Mouse (Mus musculus) right cerebral cortex, adult 2 months (tissue): ENCODE measurements around the gene Camk2d.

Source experiments
- DNase-seq, 2 experiments: peaks; one replicate each; pipeline ENCODE4 v3.0.0; 2021 to 2022; ENCODE audit warnings: low spot score in 2 of 2

The Camk2d gene

DNA sequence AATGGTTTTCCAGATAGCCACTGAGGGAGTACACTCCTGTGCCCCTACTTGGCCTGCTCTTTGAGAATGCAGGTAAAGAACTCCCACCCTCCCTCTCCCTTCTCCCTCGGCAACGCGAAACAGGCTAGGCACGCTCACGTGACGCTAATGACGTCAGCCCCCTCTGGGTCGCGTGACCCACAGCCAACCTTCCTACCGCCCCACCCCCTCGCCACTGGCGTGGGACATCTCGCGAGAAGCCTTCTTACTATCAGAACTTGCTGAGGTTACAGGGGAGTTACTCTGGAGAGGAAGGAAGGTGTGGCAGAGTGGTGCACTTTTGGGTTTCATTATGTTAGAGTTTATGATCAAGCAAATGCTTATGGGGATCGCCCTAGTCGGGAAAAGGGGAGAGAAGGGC is at the start of gene Camk2d:
Camk2d (plus strand) TSS at position 217 of the 400 bp plus-strand sequence.
- DNase-seq: peak; percentile 92 to 97

- DNase-seq: no peak
These were observed 48.2 kb upstream of the Camk2d start for GRCm38 (mm10) chr3:126547941-126548340.

DNA sequence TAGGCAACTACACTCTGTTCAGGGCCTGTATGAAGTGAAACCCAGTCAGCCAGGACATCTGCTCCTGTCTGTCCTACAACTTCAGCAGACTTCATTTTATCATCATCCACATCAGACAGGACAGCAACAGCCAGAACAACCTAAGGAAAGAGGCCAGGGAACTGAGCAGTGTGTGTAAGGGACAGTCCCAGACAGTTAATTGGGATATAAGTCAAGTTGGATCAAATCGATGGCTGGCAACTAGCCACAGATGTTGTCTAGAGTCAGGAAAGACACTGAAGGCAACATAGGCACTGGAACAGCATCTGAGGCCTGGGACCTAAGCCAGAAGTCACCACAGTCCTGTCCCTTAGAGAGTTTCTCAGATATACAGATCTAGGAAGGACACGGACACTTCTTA is 32.5 kb upstream of the Camk2d start:
- DNase-seq: no peak

DNA sequence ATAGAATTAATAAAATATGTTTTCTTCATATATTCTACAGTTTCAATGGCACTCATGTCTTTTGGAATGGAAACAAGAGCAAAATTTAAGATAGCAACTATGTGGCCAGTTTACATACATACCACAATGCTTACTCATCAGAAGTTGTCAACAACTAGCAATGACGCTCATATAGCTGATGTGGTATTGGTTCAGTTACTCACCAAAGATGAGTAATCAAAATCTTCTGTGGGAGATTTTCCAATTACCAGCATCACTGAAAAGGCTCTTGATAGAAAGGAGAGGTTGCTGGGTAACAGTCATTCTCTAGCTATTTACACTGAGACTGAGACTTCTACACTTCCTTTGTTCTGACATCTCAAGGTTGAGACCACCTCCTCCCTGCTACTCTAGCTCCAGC is 25.5 kb upstream of the Camk2d start:
- no peak for DNase-seq

DNA sequence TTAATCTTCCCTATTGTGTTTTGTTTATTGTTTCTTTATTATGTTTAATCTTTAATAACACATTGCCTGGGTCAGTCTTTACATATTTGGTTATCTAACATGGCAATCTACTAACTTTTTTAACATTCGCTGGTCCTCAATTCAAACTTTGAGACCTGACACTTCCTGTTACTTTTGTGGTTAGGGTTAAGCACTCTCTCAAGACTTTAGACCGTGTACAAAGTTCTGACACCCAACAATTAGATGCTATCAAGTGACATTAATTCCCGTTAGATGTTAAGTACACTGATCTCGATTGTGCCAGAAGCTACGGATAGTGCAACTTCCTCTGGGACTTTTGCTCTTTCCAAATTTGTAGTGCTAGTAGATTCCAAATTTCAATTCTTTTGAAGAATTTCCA is 23.2 kb upstream of the Camk2d start:
- no peak for DNase-seq

GRCm38 (mm10) chr3:126575927-126576326 is 20.2 kb upstream of the Camk2d start:
- DNase-seq: no peak

GRCm38 (mm10) chr3:126586134-126586533 is 10.0 kb upstream of the Camk2d start:
- DNase-seq: no peak

DNA sequence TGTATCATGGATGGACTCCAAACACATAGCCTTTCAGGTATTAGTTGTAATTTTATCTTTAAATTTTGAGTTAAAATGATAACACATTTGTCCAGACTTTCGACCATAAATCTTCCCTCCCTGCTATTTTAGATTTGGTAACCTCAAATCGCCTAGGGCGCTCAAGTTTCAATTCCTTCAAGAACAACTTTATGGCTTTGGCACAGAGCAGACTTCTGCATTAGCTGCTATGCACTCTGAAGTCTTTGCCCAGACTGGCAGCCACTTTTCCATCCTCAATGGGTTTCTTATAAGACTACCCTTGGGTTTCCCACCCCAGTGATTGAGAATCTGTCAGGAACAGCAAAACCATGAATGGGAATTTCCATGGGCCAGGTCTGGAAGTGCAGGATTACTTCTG is 8.6 kb upstream of the Camk2d start:
- DNase-seq: no peak

- DNase-seq: no peak
These were observed 6.5 kb upstream of the Camk2d start for GRCm38 (mm10) chr3:126589556-126589955.

- DNase-seq: no peak
These were observed 646 bp upstream of the Camk2d start for GRCm38 (mm10) chr3:126595456-126595855.

GRCm38 (mm10) chr3:126596491-126597160 is 524 bp downstream of the Camk2d start:
- peak; percentile 75 to 76 for DNase-seq

GRCm38 (mm10) chr3:126597161-126597595 is 1.1 kb downstream of the Camk2d start:
- peak; percentile 58 to 71 for DNase-seq

- peak; percentile 42 to 46 for DNase-seq
These were observed 1.7 kb downstream of the Camk2d start for GRCm38 (mm10) chr3:126597596-126598328.

DNA sequence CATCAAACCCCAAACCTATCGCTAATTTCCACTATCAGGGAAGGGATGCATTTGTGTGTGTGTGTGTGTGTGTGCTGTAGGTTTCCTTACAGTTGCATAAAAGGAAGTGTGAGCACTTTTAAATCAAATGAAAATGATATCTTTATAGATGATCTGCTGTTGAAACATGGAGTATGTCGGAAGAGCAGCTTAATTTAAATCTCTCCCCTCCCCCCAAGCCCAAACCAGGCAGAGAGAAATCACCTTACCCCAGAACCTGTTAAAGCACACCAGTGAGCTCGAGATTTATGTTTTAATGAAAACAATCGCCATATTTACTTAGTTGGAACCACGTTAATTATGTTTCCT is 2.2 kb downstream of the Camk2d start:
- DNase-seq: no peak

GRCm38 (mm10) chr3:126598881-126599280 is 2.8 kb downstream of the Camk2d start:
- DNase-seq: no peak

GRCm38 (mm10) chr3:126599335-126599734 is 3.2 kb downstream of the Camk2d start:
- no peak for DNase-seq

GRCm38 (mm10) chr3:126599936-126600335 is 3.8 kb downstream of the Camk2d start:
- no peak for DNase-seq

- DNase-seq: no peak
These were observed 6.7 kb downstream of the Camk2d start for GRCm38 (mm10) chr3:126602772-126603171.

- no peak for DNase-seq
These were observed 8.7 kb downstream of the Camk2d start for GRCm38 (mm10) chr3:126604656-126605434.

GRCm38 (mm10) chr3:126609310-126609709 is 13.2 kb downstream of the Camk2d start:
- no peak for DNase-seq

DNA sequence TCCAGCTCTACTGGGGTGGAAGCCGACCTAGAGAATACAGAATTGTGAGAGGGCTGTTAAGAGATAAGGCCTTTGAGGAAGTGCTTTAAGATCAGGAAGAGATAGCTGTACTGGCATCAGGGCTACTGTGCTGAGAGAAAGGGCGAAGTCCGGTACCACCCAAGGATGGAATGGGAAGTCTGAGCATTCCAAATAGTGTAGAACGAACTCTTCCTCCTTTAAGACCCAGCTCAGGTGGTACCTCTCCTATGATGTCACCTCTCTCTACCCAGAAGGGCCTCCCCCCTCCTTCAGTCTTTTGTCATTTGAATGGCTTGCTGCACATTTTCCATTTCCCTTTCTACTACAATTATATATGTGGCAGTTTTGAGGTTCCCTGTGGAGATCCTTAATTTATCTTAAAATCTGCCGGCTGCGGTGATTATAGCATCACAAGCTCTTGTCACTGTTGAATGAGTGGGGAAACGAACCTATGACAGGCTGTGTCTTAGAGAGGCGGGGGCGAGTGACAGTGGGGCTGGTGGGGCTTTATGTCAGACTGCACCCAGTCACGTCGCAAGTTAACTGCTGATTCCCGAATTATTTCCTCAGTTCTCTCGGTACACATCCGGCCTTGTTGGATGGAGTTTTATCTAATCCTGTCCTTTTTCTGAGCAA is 13.8 kb downstream of the Camk2d start:
- no peak for DNase-seq

- DNase-seq: no peak
These were observed 15.5 kb downstream of the Camk2d start for GRCm38 (mm10) chr3:126611624-126612023.
